Mouse (Mus musculus) bone marrow, adult 2 months (tissue): ENCODE data around the gene Kif22.

Source experiments
- CTCF ChIP-seq: fragments of 200-500 bp; IDR thresholded peaks from 2 replicates; pipeline ENCODE4 v1.5.1; 2011; ENCODE audit warnings: low read length, control low read depth; ENCODE audit not compliant: control insufficient read depth, insufficient read depth
- POLR2A ChIP-seq: fragments of 200-500 bp; IDR thresholded peaks from 2 replicates; pipeline ENCODE4 v1.6.1; 2011; ENCODE audit warnings: low read depth, mild to moderate bottlenecking, control low read depth, low read length, borderline replicate concordance; ENCODE audit not compliant: control insufficient read depth

DNA sequence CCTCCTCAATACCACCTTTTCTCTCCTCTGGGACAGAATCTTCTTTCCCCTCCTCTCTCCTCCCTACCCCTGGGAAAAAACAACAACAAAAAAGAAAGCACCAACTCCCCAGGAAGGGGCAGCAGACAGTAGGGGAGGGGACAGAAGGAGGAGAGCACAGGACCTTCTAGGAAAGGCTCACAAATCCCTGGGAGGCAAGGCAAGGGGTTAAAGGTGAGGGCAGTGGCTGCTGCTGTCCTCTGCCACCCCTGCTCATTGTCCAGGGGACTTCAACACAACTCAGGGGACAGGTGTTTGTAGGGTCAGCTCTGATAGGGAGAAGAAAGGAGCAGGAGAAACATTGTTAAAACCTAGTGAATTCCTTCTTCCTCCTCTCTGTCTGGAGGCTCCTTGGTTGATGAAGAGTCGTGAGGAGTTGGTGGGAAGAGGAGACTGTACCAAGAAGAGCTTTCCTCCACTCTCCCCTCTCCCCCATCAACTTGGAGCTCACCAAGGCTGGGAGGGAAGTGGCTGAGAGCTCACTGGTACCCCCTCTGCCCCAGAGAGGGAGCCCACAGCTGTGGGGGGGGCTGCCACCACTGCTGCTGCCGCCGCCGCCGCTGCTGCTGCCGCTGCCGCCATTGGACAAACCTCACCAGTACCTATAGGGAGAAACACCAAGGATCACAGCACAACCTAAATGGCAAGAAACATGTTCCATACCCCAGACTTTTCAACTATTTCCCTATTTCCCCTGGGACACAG lies 19.6 kb downstream of the Kif22 start:
- TF ChIP-seq CTCF = no peak
- TF ChIP-seq POLR2A = no peak
